Mouse (Mus musculus): Measurements from ENCODE around the gene Fgfr2. TPM values are rescaled to one million over a fixed set of nuclear protein-coding genes. Genes with fewer than 3 reads are reported as not detected.

The Fgfr2 gene
- polyA plus RNA-seq, 1 experiment from 2014 or later = 106 TPM

- ATAC-seq (ENCODE audit: low read depth) = no peak
- no peak for DNase-seq (ENCODE audit: low spot score)
These were observed 298.7 kb downstream of the Fgfr2 start for GRCm38 (mm10) chr7:132824346-132825022.

GRCm38 (mm10) chr7:132823832-132824231 lies 299.3 kb downstream of the Fgfr2 start:
- Histone ChIP-seq H3K27me3 (replicated peaks; ENCODE audit: control insufficient read depth, insufficient read depth, low read length) (no peaks in the 10 kb centered on the region), H3K4me3 (ENCODE audit: low read depth, low read length) (no peak overlapping the region), H3K9ac (ENCODE audit: low read depth, low read length) (no peak overlapping the region), H3K4me2 (ENCODE audit: low read depth, low read length) (no peak overlapping the region), H3K36me3 (ENCODE audit: control insufficient read depth, insufficient read depth, low read length) (peaks cover 47% of the 10 kb centered on the region), H3K9me3 (ENCODE audit: control insufficient read depth, low read length) (no peaks in the 10 kb centered on the region), H3K4me1 (ENCODE audit: control insufficient read depth, insufficient read depth, low read length) (no peaks in the 10 kb centered on the region), H3K27ac (replicated peaks; ENCODE audit: low read depth, low read length) (no peak overlapping the region)
- no peak for DNase-seq (ENCODE audit: low spot score)
- no peak for ATAC-seq (ENCODE audit: low read depth)

More at GRCm38 (mm10) chr7:132824346-132825022, 298.7 kb downstream of the Fgfr2 start:
- H3K36me3 ChIP-seq (ENCODE audit: control insufficient read depth, insufficient read depth, low read length) = peaks cover 47% of the 10 kb centered on the region
- H3K9ac ChIP-seq (ENCODE audit: low read depth, low read length) = no peak overlapping the region
- WGBS = 32% methylated on average over 1 of the region's 1 CpGs
- H3K4me3 ChIP-seq (ENCODE audit: low read depth, low read length) = no peak overlapping the region
- no peaks in the 10 kb centered on the region for H3K27me3 ChIP-seq (replicated peaks; ENCODE audit: control insufficient read depth, insufficient read depth, low read length)
- no peak overlapping the region for H3K4me2 ChIP-seq (ENCODE audit: low read depth, low read length)
- no peaks in the 10 kb centered on the region for H3K4me1 ChIP-seq (ENCODE audit: control insufficient read depth, insufficient read depth, low read length)
- no peaks in the 10 kb centered on the region for H3K9me3 ChIP-seq (ENCODE audit: control insufficient read depth, low read length)
- H3K27ac ChIP-seq (replicated peaks; ENCODE audit: low read depth, low read length) = no peak overlapping the region

- WGBS = 77% methylated on average over 3 of the region's 3 CpGs
- H3K27me3 ChIP-seq (replicated peaks; ENCODE audit: control insufficient read depth, insufficient read depth, low read length) = no peaks in the 10 kb centered on the region
- peaks cover 29% of the 10 kb centered on the region; the same call in 1 of the 2 replicates for H3K36me3 ChIP-seq (ENCODE audit: control insufficient read depth, insufficient read depth, low read length)
- no peaks in the 10 kb centered on the region for H3K4me1 ChIP-seq (ENCODE audit: control insufficient read depth, insufficient read depth, low read length)
- ATAC-seq (ENCODE audit: low read depth) = no peak
- no peak overlapping the region for H3K9ac ChIP-seq (ENCODE audit: low read depth, low read length)
- DNase-seq (ENCODE audit: low spot score) = no peak
- H3K4me3 ChIP-seq (ENCODE audit: low read depth, low read length) = no peak overlapping the region
- no peak overlapping the region for H3K27ac ChIP-seq (replicated peaks; ENCODE audit: low read depth, low read length)
- no peak overlapping the region for H3K4me2 ChIP-seq (ENCODE audit: low read depth, low read length)
- H3K9me3 ChIP-seq (ENCODE audit: control insufficient read depth, low read length) = no peaks in the 10 kb centered on the region
These were observed 302.5 kb downstream of the Fgfr2 start for GRCm38 (mm10) chr7:132820692-132821091.

- no peaks in the 10 kb centered on the region for H3K4me1 ChIP-seq (ENCODE audit: control insufficient read depth, insufficient read depth, low read length)
- H3K4me2 ChIP-seq (ENCODE audit: low read depth, low read length) = no peak overlapping the region
- ATAC-seq (ENCODE audit: low read depth) (no peak), DNase-seq (ENCODE audit: low spot score) (no peak)
- no peak overlapping the region for H3K4me3 ChIP-seq (ENCODE audit: low read depth, low read length)
- H3K9me3 ChIP-seq (ENCODE audit: control insufficient read depth, low read length) = no peaks in the 10 kb centered on the region
- H3K27ac ChIP-seq (replicated peaks; ENCODE audit: low read depth, low read length) = no peak overlapping the region
- 90% methylated on average over 6 of the region's 6 CpGs for WGBS
- 0 out of 2 replicates have a peak, but pooled peaks cover 6% of the 10 kb centered on the region for H3K36me3 ChIP-seq (ENCODE audit: control insufficient read depth, insufficient read depth, low read length)
- no peaks in the 10 kb centered on the region for H3K27me3 ChIP-seq (replicated peaks; ENCODE audit: control insufficient read depth, insufficient read depth, low read length)
- no peak overlapping the region for H3K9ac ChIP-seq (ENCODE audit: low read depth, low read length)
These were observed 306.1 kb downstream of the Fgfr2 start for GRCm38 (mm10) chr7:132817056-132817455.

- Histone ChIP-seq H3K9me3 (ENCODE audit: control insufficient read depth, low read length) (no peaks in the 10 kb centered on the region), H3K27ac (replicated peaks; ENCODE audit: low read depth, low read length) (no peak overlapping the region), H3K4me1 (ENCODE audit: control insufficient read depth, insufficient read depth, low read length) (peaks cover 3% of the 10 kb centered on the region; the same call in 1 of the 2 replicates), H3K4me3 (ENCODE audit: low read depth, low read length) (no peak overlapping the region), H3K4me2 (ENCODE audit: low read depth, low read length) (no peak overlapping the region), H3K36me3 (ENCODE audit: control insufficient read depth, insufficient read depth, low read length) (0 out of 2 replicates have a peak, but pooled peaks cover 6% of the 10 kb centered on the region), H3K27me3 (replicated peaks; ENCODE audit: control insufficient read depth, insufficient read depth, low read length) (no peaks in the 10 kb centered on the region), H3K9ac (ENCODE audit: low read depth, low read length) (no peak overlapping the region)
- 74% methylated on average over 2 of the region's 2 CpGs for WGBS
- no peak for DNase-seq (ENCODE audit: low spot score)
- ATAC-seq (ENCODE audit: low read depth) = no peak
These were observed 306.6 kb downstream of the Fgfr2 start for GRCm38 (mm10) chr7:132816528-132816927.

- no peaks in the 10 kb centered on the region for H3K27me3 ChIP-seq (replicated peaks; ENCODE audit: control insufficient read depth, insufficient read depth, low read length)
- no peaks in the 10 kb centered on the region for H3K9me3 ChIP-seq (ENCODE audit: control insufficient read depth, low read length)
- no peak overlapping the region for H3K4me2 ChIP-seq (ENCODE audit: low read depth, low read length)
- no peak overlapping the region for H3K4me3 ChIP-seq (ENCODE audit: low read depth, low read length)
- 37% methylated on average over 5 of the region's 5 CpGs for WGBS
- 0 out of 2 replicates have a peak, but pooled peaks cover under 1% of the 10 kb centered on the region for H3K36me3 ChIP-seq (ENCODE audit: control insufficient read depth, insufficient read depth, low read length)
- peaks cover 14% of the 10 kb centered on the region for H3K4me1 ChIP-seq (ENCODE audit: control insufficient read depth, insufficient read depth, low read length)
- no peak overlapping the region for H3K9ac ChIP-seq (ENCODE audit: low read depth, low read length)
- no peak for DNase-seq (ENCODE audit: low spot score)
- no peak for ATAC-seq (ENCODE audit: low read depth)
- H3K27ac ChIP-seq (replicated peaks; ENCODE audit: low read depth, low read length) = no peak overlapping the region
These were observed 308.1 kb downstream of the Fgfr2 start for GRCm38 (mm10) chr7:132815081-132815480.

GRCm38 (mm10) chr7:132814089-132814450 lies 309.1 kb downstream of the Fgfr2 start:
- peak overlapping the region; percentile 88 for H3K27ac ChIP-seq (replicated peaks; ENCODE audit: low read depth, low read length)
- H3K27me3 ChIP-seq (replicated peaks; ENCODE audit: control insufficient read depth, insufficient read depth, low read length) = no peaks in the 10 kb centered on the region
- peak; percentile 56 for DNase-seq (ENCODE audit: low spot score)
- peaks cover 21% of the 10 kb centered on the region for H3K4me1 ChIP-seq (ENCODE audit: control insufficient read depth, insufficient read depth, low read length)
- peak overlapping the region; percentile 84 for H3K4me2 ChIP-seq (ENCODE audit: low read depth, low read length)
- ATAC-seq (ENCODE audit: low read depth) = peak; percentile 5
- H3K9ac ChIP-seq (ENCODE audit: low read depth, low read length) = peak overlapping the region; percentile 81
- no peaks in the 10 kb centered on the region for H3K9me3 ChIP-seq (ENCODE audit: control insufficient read depth, low read length)
- H3K4me3 ChIP-seq (ENCODE audit: low read depth, low read length) = peak overlapping the region; percentile 68
- 0% methylated on average over 7 of the region's 7 CpGs for WGBS
- no peaks in the 10 kb centered on the region for H3K36me3 ChIP-seq (ENCODE audit: control insufficient read depth, insufficient read depth, low read length)

GRCm38 (mm10) chr7:132813416-132814088 lies 309.6 kb downstream of the Fgfr2 start, which contains the start of gene Fam53b:
TSS of gene Fam53b (minus strand) at chr7:132813886.
- Histone ChIP-seq H3K36me3 (ENCODE audit: control insufficient read depth, insufficient read depth, low read length) (no peaks in the 10 kb centered on the region), H3K4me3 (ENCODE audit: low read depth, low read length) (peak within 1 kb of the TSS; percentile 68), H3K4me1 (ENCODE audit: control insufficient read depth, insufficient read depth, low read length) (peaks cover 27% of the 10 kb centered on the region), H3K9me3 (ENCODE audit: control insufficient read depth, low read length) (no peaks in the 10 kb centered on the region), H3K27ac (replicated peaks; ENCODE audit: low read depth, low read length) (peak within 1 kb of the TSS; percentile 88), H3K27me3 (replicated peaks; ENCODE audit: control insufficient read depth, insufficient read depth, low read length) (no peaks in the 10 kb centered on the region), H3K4me2 (ENCODE audit: low read depth, low read length) (peak within 1 kb of the TSS; percentile 84), H3K9ac (ENCODE audit: low read depth, low read length) (peak within 1 kb of the TSS; percentile 81)
- DNase-seq (ENCODE audit: low spot score) (peak; percentile 63), ATAC-seq (ENCODE audit: low read depth) (peak; percentile 63)
- WGBS = under 1% methylated on average over 49 of the region's 85 CpGs
